ENCODE assay signal across 24 mouse cellular contexts in genomic region chr17:86973097-86973496, GRCm38 (mm10). TPM values are rescaled to one million over a fixed set of nuclear protein-coding genes. Genes with fewer than 3 reads are reported as not detected.
"Had no signal": no experiment of that assay in that cellular context is flagged by ENCODE, and none has a peak within 500 bp of the region (broad histone marks: within the 10 kb centered on the region; RNA-seq: fewer than 3 reads in every experiment).

No protein-coding gene starts in this region.

- H3K27ac ChIP-seq: kidney, embryonic 15.5 days; limb, embryonic 13.5 days; midbrain, embryonic 15.5 days; neural tube, embryonic 12.5 days had no signal

- H3K9ac ChIP-seq: kidney, embryonic 15.5 days; limb, embryonic 13.5 days; midbrain, embryonic 15.5 days; neural tube, embryonic 12.5 days had no signal

- DNase-seq: kidney, adult 18-20 months; kidney, postnatal 14 days; left cerebral cortex, postnatal 4 days; lung, adult 2 months; lung, postnatal 36 days; retina, postnatal 1 day; right cerebral cortex, postnatal 4 days; thymus, postnatal 36 days had no signal

- H3K36me3 ChIP-seq: midbrain, embryonic 15.5 days had no signal

- H3K9me3 ChIP-seq: kidney, embryonic 15.5 days; limb, embryonic 13.5 days; midbrain, embryonic 15.5 days; neural tube, embryonic 12.5 days had no signal

- H3K4me3 ChIP-seq: kidney, embryonic 15.5 days; limb, embryonic 13.5 days; megakaryocyte, embryonic 14.5 days; midbrain, embryonic 15.5 days; neural tube, embryonic 12.5 days had no signal

- ATAC-seq: lung, postnatal 0 days; midbrain, embryonic 15.5 days had no signal

- H3K27me3 ChIP-seq: kidney, embryonic 15.5 days; limb, embryonic 13.5 days; midbrain, embryonic 15.5 days; neural tube, embryonic 12.5 days had no signal

- H3K4me2 ChIP-seq: kidney, embryonic 15.5 days; limb, embryonic 13.5 days; midbrain, embryonic 11.5 days; midbrain, embryonic 15.5 days; neural tube, embryonic 12.5 days had no signal

- H3K4me1 ChIP-seq: midbrain, embryonic 15.5 days had no signal

RNA-seq across cellular contexts. Expression of gene Atp6v1e2, which starts 25.4 kb away (rescaled TPM):
- total RNA-seq: layer of hippocampus, adult 8-10 months; left cerebral cortex, adult 18-20 months; left cerebral cortex, postnatal 10 days; left cerebral cortex, postnatal 4 days; monocyte, adult 5-6 weeks; neutrophil, adult 5-6 weeks had no signal
- polyA plus RNA-seq: kidney, embryonic 15.5 days; large intestine, adult 2 months; limb, embryonic 13.5 days; lung, adult 2 months; lung, postnatal 0 days; midbrain, embryonic 15.5 days; neural tube, embryonic 12.5 days; thymus, postnatal 0 days had no signal

RNA-seq across cellular contexts. Expression of gene Tmem247, which starts 55.9 kb away (rescaled TPM):
- total RNA-seq: layer of hippocampus, adult 8-10 months; layer of hippocampus, postnatal 14 days; left cerebral cortex, adult 18-20 months; left cerebral cortex, postnatal 10 days; left cerebral cortex, postnatal 4 days; monocyte, adult 5-6 weeks; neutrophil, adult 5-6 weeks had no signal
- polyA plus RNA-seq: kidney, embryonic 15.5 days; large intestine, adult 2 months; limb, embryonic 13.5 days; lung, adult 2 months; lung, postnatal 0 days; midbrain, embryonic 11.5 days; midbrain, embryonic 15.5 days; neural tube, embryonic 12.5 days; stomach, embryonic 16.5 days; thymus, postnatal 0 days had no signal
